Mouse (Mus musculus) lung, postnatal 10 days (tissue): ENCODE results near the gene Hoxc5.

Experiments
- DNase-seq: peaks from one replicate; pipeline ENCODE4 v3.0.0; 2021

Gene Hoxc5

DNA sequence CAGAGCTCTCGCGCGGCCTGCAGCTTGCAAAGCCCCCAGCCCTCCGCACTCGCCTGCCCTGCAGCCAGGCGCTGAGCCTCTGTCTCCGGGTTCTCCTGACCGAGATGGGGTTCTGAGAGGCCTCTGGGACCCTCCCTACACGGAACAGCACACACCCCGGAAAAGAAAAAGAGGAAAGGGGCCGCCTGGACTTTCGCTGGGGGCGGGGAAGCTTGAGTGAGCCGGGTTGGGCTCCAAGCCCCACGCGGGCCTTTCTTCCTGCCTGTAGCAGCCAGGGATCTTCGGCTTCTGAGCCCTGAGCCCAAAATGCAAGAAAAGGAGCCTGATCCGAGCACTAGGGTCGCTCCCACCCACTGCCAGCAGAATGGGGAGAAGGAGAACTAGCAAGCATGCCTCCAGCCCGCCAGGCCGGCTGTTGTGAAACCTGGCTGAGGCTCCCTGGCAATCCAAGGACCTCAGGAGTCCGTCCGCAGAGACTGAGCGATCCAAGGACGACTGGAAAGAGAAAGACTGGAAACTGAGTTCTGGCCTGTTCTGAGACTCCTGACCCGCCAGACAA, 44.8 kb downstream of the Hoxc5 start:
- DNase-seq = no peak

DNA sequence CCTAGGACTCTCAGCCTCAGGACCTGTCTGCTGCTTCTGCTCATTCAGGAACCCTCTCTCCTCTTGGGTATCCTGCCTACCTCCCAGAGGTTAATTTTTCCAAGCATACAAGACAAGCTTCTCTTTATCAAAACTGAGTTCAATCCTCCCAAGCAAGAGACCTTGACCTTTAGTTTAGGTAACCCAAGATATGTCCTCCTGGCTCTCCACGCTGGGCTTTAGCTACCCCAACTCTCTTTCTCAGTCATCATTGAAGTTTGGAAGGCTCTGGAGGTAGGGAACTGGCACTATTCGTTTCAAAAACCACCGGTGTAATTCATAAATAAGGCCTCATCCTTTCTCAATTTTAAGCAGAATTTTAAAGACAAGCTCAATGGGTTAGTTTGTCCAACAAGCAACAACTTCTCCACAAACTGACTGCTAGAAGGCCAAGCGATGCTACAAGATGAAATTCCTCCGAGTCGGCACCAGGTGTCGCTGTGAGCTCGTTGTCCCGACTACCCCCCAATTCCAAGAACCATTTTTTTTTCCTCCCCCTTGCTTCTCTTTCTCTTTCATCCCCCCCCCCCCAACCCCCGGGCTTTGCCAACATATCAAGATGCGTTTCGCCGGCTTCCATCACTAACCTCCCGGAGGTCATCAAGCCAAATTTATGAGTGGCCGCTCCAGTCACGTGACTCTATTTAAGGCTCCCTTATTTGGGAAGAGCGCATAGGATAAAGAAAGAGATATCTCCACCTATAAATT, 46.2 kb downstream of the Hoxc5 start:
- DNase-seq = peak; percentile 28

DNA sequence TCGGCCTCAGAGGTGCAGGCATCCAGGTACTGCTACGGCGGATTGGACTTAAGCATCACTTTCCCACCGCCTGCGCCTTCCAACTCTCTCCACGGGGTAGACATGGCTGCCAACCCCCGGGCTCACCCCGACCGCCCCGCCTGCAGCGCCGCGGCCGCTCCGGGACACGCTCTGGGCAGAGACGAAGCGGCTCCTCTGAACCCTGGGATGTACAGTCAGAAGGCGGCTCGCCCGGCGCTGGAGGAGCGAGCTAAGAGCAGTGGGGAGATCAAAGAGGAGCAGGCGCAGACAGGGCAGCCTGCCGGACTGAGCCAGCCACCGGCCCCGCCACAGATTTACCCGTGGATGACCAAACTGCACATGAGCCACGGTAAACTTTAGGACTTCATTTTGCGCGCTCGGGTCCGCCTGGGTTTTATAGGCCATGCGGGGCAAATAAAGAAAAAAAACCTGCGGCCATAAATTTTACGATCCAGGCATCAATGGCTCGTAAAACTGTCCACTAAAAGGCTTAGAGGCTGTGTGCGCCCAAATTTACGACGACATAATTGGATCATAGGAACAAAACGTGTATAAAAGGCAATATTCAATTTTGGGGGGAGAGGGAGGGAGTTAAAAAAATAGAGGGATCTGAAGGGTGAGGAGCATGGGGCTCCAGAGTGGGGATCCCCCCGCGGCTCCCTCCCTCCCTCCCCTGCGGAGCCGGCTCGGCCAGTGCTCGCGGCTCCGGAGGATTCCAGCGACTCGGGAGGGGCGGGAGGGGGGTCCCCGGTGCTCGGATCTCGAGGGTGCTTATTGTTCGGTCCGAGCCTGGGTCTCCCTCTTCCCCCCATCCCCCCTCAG, 47.1 kb downstream of the Hoxc5 start:
- no peak for DNase-seq

DNA sequence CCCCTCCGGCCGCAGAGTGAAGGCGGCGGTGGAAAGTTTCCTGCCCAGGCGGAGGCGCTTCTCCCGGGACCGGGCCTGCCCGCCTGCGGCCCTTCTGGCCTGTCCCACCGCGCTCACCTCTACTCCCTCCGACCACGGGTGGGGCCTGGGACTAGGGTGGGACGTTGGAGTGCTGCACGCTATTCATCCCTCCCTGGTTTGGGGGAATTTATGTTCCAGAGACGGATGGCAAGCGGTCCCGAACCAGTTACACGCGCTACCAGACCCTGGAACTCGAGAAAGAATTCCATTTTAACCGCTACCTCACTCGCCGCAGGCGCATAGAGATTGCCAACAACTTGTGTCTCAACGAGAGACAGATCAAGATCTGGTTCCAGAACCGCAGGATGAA, 47.8 kb downstream of the Hoxc5 start:
- no peak for DNase-seq

DNA sequence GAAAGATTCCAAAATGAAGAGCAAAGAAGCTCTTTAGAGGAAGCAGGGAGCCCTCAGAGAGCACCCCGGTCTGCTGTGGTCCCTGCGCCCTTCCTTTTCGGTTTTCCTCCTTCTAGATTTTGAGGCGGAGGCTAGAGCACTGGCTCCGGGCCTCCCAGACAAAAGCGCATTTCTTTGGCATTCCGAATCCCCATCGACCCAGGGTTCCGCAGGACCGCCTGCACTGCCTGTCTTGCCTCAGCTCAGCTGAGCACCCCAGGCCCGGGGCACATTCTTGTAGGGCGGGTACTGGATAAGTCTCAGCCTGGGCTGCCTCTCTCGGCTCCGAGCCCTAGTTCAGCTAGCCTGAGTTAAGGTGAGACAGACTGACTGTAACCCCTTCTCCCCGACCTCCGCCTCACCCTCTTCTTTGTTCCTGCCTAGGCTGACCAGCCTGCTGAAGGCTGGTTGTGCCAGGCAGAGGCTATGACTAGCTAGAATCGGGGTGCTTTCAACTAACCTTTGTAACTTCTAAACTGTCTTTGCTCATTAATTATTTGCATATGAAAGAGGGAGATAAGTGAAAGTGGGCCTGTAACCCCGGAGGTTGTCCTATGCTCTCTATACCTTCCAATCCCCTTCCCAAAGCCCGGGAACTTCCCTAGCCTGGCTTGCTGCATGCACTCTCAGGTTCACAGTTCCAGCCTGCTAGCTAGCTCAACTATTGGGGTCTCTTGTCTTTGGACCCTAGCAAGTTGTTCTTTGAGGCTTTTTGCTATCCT, 48.3 kb downstream of the Hoxc5 start:
- no peak for DNase-seq

DNA sequence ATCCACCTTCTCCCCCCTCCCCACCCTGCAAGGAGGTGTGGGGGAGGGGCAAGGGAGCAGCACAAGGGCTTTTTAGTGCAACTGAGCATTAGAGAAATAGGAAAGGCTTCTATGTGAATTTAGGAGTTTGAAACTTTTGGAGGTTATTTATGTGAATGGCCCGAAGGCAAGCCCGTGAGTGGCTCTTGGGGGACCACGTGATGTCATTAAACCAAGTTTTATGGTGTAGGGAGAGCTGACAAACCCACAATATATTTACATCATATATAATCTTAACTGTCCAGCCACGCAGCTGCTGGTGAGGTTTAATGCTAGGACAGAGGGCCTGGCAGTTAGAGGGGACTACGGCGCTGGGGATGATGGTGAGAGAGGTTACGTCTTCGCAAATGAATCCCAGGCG, 51.4 kb downstream of the Hoxc5 start, which contains the start of gene Hoxc4:
TSS of gene Hoxc4 (plus strand) at position 299 of the 400 bp plus-strand sequence.
- DNase-seq = no peak

DNA sequence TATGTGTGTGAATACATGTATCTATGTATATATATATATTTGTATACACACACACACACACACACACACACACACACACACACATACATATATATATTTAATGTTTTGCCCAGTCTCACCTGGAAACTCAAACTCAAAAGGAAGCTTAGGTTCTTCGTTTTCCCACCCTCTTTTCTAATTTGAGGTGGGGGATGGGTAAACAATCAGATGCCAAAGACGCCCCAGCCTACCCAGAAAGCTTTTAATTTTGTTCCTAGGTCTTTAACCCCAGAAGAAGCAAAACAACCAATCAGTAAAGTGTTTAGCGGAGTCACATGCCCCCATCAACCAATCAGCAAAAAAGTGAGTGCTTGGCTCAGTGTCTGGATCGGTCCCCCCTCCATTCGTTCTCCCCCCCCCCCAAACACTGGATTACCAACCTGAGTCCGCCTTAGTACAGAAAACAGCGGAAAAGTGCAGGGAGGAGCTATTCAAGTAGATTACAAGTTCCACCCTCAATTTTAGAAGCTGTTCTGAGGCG, 53.7 kb downstream of the Hoxc5 start:
- no peak for DNase-seq

DNA sequence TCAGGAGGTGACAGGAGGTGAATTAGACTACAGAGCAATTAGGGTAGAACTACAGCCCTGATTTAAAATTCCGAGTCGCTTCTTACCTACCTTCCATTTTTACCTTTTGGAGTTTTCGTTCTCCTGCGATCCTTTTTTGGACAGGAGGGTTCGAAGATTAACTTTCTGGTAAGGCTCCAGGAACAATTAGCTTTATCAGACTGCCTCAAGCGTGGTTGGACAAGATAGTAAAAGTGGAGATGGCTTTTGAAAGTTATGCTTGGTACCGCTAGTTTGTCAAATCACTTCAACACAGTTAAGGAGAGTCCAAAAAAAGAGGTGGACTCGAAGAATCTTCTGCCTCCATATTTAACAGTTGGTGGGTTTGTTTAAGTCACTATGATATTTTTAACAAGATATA, 54.3 kb downstream of the Hoxc5 start:
- DNase-seq = no peak

DNA sequence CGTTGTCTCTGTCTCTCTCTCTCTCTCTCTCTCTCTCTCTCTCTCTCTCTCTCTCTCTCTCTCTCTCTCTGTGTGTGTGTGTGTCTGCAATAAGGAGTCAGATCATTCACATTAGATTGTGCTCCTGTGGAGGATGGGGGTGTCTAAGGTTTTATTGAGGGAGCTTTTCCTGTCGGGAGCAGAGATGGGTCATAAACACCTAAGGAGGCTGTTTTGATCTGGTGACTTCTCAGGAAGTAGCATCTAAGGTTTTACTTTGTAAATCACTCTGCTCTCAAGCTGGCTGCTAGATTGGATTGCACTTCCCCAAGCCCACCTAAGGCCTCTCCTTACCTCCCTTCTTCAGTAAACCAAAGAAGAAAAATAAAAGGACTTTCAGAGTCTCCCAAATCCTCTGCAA, 56.9 kb downstream of the Hoxc5 start:
- DNase-seq = no peak

DNA sequence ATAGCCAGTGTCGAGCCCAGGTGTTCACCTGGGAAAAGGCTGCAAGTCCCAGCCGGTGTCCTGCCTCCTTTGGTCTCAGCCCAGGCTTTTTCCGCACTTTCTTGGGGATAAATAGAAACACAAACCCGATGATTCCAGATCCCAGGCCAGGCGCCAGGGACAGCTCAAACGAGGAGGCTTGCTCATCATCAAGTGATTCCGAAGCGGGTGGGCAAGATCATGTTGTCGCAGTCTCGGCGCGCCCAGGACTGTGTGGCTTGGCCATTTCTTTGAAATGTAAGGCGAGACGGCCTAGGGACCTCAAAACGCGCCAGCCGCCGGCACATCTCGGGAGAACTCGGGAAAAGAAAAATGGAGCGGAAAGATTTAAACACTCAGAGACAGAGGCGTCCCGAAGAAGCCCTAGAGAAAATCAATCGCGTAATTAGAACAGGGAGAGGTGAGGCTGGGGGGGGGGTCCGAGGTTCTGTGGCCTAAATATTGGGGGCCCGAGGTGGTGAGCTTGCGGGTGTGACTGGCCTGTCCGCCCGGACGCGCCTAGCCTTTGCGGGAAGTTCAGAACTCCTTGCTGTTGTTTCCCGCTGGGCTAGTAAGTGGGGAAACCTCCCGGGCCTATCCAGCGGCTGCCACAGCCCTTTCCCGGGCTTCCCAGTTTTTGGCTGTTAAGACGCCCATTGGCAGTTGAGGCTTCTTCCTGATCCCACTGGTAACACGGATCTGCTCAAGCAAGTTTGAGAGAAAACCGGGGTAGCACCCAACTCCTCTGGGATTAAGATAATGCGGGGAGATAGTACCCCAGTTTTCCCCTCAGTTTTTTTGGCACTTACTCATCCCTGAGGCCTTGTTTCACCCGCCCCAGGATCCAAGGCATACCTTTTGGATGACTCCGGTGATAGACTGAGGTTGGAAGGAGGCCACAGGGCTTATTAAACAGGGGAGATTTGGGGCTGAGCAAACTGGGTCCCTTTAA, 60.3 kb downstream of the Hoxc5 start:
- no peak for DNase-seq

DNA sequence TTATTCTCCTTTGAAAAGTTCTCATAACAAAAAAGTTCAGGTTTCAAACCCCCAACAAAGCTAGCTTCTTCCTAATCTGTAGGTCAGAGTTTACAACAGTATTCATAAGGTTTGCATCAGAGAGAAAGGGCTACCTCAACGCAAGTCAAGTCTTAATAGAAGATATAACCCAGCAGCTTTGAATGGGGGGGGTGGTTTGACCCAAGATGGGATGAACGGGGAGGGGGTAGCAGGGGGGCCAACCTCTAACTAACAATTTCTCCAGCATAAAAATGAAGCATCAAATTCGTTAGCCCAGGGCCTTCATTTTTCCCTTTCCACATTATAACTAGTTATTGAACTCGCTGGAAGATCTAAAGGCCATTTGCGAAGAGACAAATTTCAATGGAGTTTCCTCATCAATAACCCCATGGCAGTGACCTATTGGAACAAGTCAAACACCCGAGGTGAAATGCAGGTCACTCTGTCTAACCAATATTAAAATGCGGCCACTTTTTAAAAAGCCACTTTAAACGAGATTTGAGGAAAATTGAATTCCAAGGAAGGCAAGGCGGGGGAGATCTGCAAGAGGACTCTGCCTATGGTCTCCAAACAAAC, 61.8 kb downstream of the Hoxc5 start:
- no peak for DNase-seq

DNA sequence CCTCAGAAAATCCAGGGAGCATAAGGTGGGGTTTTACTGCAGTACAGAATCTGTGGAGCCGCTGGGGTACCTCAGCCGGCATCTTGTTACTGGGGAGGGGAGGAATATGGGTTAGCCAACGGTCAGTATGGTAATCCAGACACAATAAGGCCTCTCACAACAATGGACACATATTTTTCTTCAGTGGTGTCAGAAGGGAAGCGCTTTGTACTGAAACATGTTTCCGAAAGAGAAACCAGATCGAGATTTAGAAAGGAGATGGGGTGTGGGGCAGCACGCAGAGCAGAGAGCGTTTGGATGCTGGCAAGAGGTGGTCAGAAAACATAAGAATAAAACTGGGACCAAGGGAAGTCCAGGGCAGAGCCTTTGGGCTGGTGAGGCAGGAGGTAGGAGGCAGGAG, 62.9 kb downstream of the Hoxc5 start:
- DNase-seq = no peak

DNA sequence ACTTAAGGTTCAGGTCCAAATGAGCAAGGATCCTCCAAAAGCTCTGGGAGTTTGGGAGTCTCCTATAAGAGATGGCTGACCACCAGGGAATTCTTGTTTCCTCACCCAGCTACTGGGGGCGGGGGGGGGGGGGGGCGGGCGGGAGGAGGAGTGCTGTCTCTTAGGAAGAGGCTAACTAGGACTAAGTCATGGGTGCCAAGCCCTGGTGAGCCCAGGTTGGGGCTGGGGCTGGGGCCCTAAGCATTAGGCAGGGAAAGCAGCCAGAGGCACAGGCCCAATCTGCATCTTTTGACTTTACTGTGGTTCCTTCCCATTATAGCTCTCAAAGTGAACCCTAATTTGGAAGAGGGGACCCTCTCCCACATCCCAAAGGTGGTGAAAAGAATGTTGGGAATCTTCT, 64.9 kb downstream of the Hoxc5 start:
- DNase-seq = no peak

DNA sequence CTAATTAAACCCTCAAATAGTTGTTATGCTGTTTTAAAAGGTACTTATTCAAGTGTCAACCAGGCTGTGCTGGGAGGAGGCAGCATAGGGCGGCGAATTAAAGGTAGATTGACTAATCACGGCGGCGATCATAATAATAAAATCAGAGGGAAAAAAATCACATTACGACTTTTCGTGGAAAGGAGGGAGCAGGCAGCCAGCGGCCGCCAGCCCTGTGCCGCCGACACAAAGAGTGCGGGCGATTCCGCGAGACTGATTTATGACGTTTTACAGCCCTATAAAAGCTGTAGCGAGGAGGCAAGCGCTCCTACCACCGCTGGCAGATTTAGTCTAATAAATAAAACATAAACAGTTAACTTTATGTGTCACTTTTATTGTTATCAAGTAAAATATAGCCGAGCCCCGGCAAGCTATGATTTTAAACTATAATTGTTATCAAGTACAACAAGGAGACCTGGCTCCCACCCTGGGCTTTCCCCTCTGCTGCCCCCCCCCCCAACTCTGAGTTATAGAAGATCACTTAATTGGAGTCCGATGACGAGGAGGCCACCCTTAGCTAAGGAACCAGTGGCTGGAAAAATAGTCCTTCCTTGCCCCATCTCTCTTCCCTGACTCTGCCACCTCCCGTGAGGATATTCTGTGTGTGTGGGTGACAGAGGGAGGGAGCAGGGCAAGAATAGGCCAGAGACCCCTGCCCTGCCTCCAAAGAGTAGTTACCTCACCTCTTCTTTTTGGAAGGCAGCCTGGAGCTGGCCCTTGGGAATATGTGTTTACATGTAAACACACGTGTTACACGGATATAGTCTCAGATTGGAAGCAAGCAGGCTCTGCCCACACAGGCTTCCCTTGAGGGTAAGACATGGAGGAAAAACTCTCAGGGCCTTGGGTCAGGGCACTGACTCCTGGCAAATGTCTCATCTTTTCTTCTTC, 65.7 kb downstream of the Hoxc5 start:
- DNase-seq = no peak

DNA sequence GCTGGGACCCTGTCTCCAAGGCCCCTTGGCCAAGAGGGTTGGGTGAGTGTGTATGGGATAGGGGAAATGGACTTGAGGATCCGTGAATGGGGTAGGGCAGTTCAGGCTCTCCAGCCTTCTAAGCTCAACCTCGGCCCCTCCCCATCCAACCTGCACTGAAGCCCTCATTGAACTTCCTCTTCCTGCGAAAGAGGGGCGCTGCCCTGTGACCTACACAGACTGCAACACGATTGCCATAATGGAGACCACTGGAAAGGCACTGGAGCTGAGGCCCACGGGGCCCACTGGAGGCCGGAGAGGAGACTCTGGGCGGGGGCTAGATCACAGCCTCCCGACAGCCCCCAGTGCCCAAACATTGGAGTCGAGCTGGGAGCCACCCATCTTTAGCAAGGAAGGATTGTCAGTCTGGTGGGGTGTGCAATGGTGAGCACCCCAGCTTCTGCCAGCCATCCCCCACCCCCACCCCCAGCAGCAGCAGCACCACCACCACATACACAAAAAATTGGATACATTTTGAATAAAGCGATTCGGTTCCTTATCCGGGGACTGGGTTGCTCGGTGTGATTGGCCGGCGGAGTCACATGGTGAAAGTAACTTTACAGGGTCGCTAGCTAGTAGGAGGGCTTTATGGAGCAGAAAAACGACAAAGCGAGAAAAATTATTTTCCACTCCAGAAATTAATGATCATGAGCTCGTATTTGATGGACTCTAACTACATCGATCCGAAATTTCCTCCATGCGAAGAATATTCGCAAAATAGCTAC, 67.0 kb downstream of the Hoxc5 start:
- DNase-seq = no peak

DNA sequence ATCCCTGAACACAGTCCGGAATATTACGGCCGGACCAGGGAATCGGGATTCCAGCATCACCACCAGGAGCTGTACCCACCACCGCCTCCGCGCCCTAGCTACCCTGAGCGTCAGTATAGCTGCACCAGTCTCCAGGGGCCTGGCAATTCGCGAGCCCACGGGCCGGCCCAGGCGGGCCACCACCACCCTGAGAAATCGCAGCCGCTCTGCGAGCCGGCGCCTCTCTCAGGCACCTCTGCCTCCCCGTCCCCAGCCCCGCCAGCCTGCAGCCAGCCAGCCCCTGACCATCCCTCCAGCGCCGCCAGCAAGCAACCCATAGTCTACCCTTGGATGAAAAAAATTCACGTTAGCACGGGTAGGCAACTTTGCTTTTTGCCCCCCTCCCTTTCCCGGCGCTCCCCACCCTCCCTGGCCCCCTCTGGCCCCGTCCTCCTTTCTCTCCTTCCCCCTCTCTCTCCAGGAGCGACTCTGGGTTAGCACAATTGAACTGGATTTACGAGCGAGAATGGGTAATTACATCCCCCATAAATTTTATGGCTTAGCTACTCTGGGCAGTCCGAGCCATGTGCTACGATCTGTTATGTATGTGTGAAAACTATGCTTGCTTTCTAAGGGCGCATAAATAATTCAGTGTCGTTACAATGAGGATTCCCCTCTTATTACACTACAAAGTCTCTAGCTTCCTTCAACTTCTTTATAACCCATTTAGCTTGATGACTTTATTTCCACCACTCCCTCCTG, 67.7 kb downstream of the Hoxc5 start:
- DNase-seq = no peak

DNA sequence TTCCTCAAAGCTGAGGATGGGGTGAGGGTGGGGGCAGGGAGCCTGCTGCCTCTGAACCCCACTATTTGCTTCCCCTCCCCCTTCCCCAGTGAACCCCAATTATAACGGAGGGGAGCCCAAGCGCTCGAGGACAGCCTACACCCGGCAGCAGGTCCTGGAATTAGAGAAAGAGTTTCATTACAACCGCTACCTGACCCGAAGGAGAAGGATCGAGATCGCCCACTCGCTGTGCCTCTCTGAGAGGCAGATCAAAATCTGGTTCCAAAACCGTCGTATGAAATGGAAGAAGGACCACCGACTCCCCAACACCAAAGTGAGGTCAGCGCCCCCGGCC, 68.3 kb downstream of the Hoxc5 start:
- no peak for DNase-seq

DNA sequence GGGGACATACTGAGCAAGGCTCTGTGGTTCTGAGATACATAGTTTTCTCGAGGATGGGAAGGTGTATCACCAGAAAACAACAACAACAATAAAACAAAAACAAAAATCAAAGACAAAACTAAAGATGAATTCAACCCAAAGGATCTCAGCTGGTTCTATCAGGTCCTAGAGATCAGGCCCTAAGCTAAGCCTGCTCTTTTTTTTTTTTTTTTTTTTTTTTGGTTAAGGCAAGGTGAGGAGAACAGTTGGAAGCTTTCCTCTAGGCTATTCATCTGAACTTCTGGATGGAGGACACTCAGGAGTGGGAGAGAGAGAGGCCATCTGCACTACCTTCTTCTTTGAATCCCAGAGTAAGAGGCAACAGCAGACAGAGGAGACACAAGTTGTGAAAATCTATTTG, 70.3 kb downstream of the Hoxc5 start:
- DNase-seq = no peak
